Mouse (Mus musculus) midbrain, embryonic 11.5 days (tissue): ENCODE results near the gene Smpdl3b. TPM values are rescaled to one million over a fixed set of nuclear protein-coding genes. Genes with fewer than 3 reads are reported as not detected.

Experiments used
- ATAC-seq: fragments of 200-750 bp; cut with Nextera tagmentation; 2 replicates; pipeline ENCODE4 v1.8.0; 2017; ENCODE audit warnings: moderate TSS enrichment, moderate library complexity; ENCODE audit not compliant: low FRiP score
- DNase-seq: peaks from one replicate; pipeline ENCODE4 v3.0.0; 2015; ENCODE audit warnings: low spot score; ENCODE audit errors: missing footprints
- H3K27ac ChIP-seq: fragments of 300-500 bp; sonication (generic); 2 replicates; pipeline ENCODE4 v1.5.1; 2014; ENCODE audit warnings: low read depth, low read length
- H3K27me3 ChIP-seq: fragments of 300-500 bp; sonication (generic); 2 replicates; pipeline ENCODE4 v1.6.1; 2014; ENCODE audit warnings: mild to moderate bottlenecking, low read length, moderate library complexity, mixed read lengths; ENCODE audit not compliant: control insufficient read depth, insufficient read depth
- H3K36me3 ChIP-seq: fragments of 300-500 bp; sonication (generic); 2 replicates; pipeline ENCODE4 v1.6.1; 2014; ENCODE audit warnings: mild to moderate bottlenecking, low read length, moderate library complexity, mixed read lengths; ENCODE audit not compliant: control insufficient read depth, insufficient read depth
- H3K4me1 ChIP-seq: fragments of 300-500 bp; sonication (generic); 2 replicates; pipeline ENCODE4 v1.6.1; 2014; ENCODE audit warnings: low read length; ENCODE audit not compliant: control insufficient read depth, insufficient read depth
- H3K4me2 ChIP-seq: fragments of 300-500 bp; sonication (generic); 2 replicates; pipeline ENCODE4 v1.6.1; 2014; ENCODE audit warnings: mild to moderate bottlenecking, moderate library complexity
- H3K4me3 ChIP-seq: fragments of 300-500 bp; sonication (generic); 2 replicates; pipeline ENCODE4 v1.5.1; 2014; ENCODE audit warnings: low read depth, low read length
- H3K9ac ChIP-seq: fragments of 300-500 bp; sonication (generic); 2 replicates; pipeline ENCODE4 v1.6.1; 2014; ENCODE audit warnings: low read length
- H3K9me3 ChIP-seq: fragments of 300-500 bp; sonication (generic); 2 replicates; pipeline ENCODE4 v1.6.1; 2016; ENCODE audit warnings: low read length; ENCODE audit not compliant: control insufficient read depth
- WGBS: fragments of 180-500 bp; shearing (Covaris S2); extraction: QIAGEN DNeasy Blood & Tissue Kit; methylation state at CpG from one replicate; pipeline ENCODE4 v1.1.7; 2014; 5-methylcytosine and 5-hydroxymethylcytosine counted together
- polyA plus RNA-seq: library from polyadenylated mRNA; unstranded; fragments of >200 nt; fragmentation: Nextera tagmentation; extraction: Ambion mirVana; gene quantifications from 2 replicates; pipeline ENCODE4 v1.2.1, GENCODE M21; 2014

The Smpdl3b gene
- 2.1 and 2.4 TPM in 2 replicates for polyA plus RNA-seq

GRCm38 (mm10) chr4:132756974-132757373 lies at the start of gene Smpdl3b:
Gene Smpdl3b, minus strand, starts transcription at chr4:132757252.
- DNase-seq, result peak; percentile 96
- H3K36me3 ChIP-seq, result no peaks in the 10 kb centered on the region
- H3K9ac ChIP-seq, result peak within 1 kb of the TSS; percentile 61
- H3K4me3 ChIP-seq, result peak within 1 kb of the TSS; percentile 31
- WGBS, result 2% methylated on average over 22 of the region's 22 CpGs
- peak; percentile 75 for ATAC-seq
- H3K27me3 ChIP-seq, result peaks cover 7% of the 10 kb centered on the region; the same call in 1 of the 2 replicates
- H3K27ac ChIP-seq, result no peak within 1 kb of the TSS
- H3K4me1 ChIP-seq, result peaks cover 4% of the 10 kb centered on the region
- peak within 1 kb of the TSS; percentile 77 for H3K4me2 ChIP-seq
- H3K9me3 ChIP-seq, result no peaks in the 10 kb centered on the region

DNA sequence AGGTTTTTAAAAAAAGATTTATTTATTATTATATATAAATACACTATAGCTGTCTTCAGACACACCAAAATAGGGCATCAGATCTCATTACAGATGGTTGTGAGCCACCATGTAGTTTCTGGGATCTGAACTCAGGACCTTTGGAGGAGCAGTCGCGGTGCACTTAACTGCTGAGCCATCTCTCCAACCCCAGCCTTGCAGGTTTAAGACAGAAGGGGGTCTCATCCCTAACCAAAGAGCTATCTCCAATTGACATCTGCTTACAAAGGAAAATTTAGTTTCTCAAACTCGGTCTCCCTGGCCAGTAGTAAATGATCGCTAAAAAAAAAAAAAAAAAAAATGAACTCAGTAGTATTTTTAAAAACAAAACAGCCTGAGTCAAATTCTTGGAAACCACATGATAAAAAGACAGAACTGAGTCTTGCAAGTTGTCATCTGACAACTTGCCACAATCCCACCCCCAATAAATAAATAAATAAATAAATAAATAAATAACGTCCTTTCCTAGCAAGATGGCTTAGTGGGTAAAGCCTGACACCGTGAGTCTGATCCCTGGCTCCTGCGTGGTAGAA lies 49.7 kb upstream of the Smpdl3b start:
- DNase-seq (no peak), ATAC-seq (no peak)
- WGBS, result 86% methylated on average over 7 of the region's 7 CpGs
- no peaks in the 10 kb centered on the region for H3K4me1 ChIP-seq
- peaks cover 4% of the 10 kb centered on the region; the same call in 1 of the 2 replicates for H3K9me3 ChIP-seq
- no peaks in the 10 kb centered on the region for H3K27me3 ChIP-seq
- H3K9ac ChIP-seq, result no peak overlapping the region
- H3K4me3 ChIP-seq, result no peak overlapping the region
- H3K4me2 ChIP-seq, result no peak overlapping the region
- H3K36me3 ChIP-seq, result no peaks in the 10 kb centered on the region
- no peak overlapping the region for H3K27ac ChIP-seq

DNA sequence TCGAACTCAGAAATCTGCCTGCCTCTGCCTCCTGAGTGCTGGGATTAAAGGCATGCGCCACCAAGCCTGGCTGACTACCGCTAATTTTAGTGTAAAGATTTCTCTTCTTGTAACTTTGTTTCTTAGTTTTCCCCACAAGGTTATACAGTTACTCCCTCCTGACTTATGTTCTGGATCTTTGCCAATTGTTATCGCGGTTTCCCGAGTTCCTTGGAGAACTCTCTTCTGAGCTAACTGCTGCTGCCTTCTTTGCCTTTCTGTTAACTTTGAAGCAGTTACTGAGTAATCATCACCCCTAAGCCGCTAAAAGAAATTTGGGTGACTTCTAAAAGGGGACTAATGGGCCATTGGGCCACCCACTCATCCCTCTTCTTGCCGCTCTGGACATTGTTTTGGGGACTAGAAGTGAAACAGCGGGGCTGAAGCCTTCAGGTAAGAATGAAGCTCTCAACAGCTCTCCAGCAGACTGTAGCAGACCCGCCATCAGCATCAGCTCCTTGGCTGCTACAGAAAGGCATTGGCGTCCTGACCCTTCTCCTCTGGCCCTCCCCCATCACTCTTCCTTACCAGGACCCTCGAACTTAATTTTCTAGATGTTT lies 48.6 kb upstream of the Smpdl3b start:
- no peak overlapping the region for H3K4me3 ChIP-seq
- H3K36me3 ChIP-seq, result no peaks in the 10 kb centered on the region
- no peak overlapping the region for H3K9ac ChIP-seq
- no peak overlapping the region for H3K27ac ChIP-seq
- no peaks in the 10 kb centered on the region for H3K4me1 ChIP-seq
- 88% methylated on average over 12 of the region's 12 CpGs for WGBS
- ATAC-seq (no peak), DNase-seq (no peak)
- H3K9me3 ChIP-seq, result peaks cover 1% of the 10 kb centered on the region; the same call in 1 of the 2 replicates
- H3K4me2 ChIP-seq, result no peak overlapping the region
- no peaks in the 10 kb centered on the region for H3K27me3 ChIP-seq

DNA sequence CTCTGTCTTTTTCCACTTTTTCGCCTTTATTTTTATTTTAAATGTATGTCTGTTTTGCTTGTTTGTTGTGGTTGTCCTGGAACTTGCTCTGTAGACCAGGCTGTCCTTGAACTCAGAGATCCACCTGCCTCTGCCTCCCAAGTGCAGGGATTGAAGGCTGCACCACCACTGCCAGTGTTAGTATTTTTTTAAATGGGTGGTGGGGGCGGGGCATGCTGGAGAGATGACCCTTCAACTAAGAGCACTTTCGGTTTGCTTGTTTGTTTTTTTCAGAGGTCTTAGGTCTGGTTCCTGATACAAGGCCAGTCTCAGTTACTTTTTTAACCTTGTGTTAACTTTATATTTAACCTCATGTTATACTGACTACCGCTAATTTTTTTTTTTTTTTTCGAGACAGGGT lies 48.1 kb upstream of the Smpdl3b start:
- H3K36me3 ChIP-seq, result no peaks in the 10 kb centered on the region
- no peaks in the 10 kb centered on the region for H3K9me3 ChIP-seq
- no peak overlapping the region for H3K4me2 ChIP-seq
- no peak overlapping the region for H3K9ac ChIP-seq
- DNase-seq, result no peak
- no peaks in the 10 kb centered on the region for H3K27me3 ChIP-seq
- H3K4me3 ChIP-seq, result no peak overlapping the region
- no peak for ATAC-seq
- no peaks in the 10 kb centered on the region for H3K4me1 ChIP-seq
- WGBS, result 83% methylated on average over 5 of the region's 5 CpGs
- no peak overlapping the region for H3K27ac ChIP-seq

DNA sequence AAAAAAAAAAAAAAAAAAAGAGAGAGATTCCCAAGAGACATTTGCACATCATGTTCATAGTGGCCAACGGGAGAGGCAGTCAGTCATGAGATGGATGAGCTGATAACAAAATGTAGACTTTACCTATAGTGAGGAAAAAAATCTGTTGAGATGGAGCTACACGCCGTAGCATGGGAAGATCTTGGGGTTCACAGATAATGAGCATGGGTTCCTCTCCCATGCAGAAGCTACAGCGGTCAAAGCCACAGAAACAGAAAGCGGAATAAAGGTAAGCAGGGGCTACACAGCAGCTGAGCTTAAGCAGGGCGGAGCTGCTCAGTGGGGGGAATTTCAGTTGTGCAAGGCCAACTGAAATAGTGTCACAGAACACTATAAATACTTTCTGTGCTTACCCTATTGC lies 47.3 kb upstream of the Smpdl3b start:
- DNase-seq (no peak), ATAC-seq (no peak)
- no peak overlapping the region for H3K9ac ChIP-seq
- no peaks in the 10 kb centered on the region for H3K27me3 ChIP-seq
- H3K4me2 ChIP-seq, result no peak overlapping the region
- H3K9me3 ChIP-seq, result no peaks in the 10 kb centered on the region
- H3K4me1 ChIP-seq, result no peaks in the 10 kb centered on the region
- H3K36me3 ChIP-seq, result no peaks in the 10 kb centered on the region
- H3K27ac ChIP-seq, result no peak overlapping the region
- WGBS, result 89% methylated on average over 6 of the region's 6 CpGs
- no peak overlapping the region for H3K4me3 ChIP-seq

DNA sequence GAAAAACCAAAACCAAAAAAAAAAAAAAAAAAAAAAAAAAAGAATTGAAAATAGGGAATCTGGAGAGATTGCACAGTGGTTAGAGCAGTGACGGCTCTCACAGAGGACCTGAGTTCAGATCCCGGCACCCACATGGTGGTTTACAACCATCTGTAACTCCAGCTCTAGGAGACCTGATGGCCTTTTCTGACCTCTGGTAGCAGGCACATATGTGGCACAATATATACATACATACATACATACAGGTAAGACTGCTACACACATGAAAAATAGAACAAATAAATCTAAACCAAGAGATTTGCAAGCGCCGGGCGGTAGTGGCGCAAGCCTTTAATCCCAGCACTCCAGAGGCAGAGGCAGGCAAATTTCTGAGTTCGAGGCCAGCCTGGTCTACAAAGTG lies 46.8 kb upstream of the Smpdl3b start:
- DNase-seq (no peak), ATAC-seq (no peak)
- H3K36me3 ChIP-seq, result no peaks in the 10 kb centered on the region
- H3K9me3 ChIP-seq, result no peaks in the 10 kb centered on the region
- H3K27ac ChIP-seq, result no peak overlapping the region
- H3K9ac ChIP-seq, result no peak overlapping the region
- no peaks in the 10 kb centered on the region for H3K27me3 ChIP-seq
- 96% methylated on average over 7 of the region's 7 CpGs for WGBS
- no peaks in the 10 kb centered on the region for H3K4me1 ChIP-seq
- no peak overlapping the region for H3K4me2 ChIP-seq
- H3K4me3 ChIP-seq, result no peak overlapping the region

- H3K4me2 ChIP-seq, result no peak overlapping the region
- no peak overlapping the region for H3K27ac ChIP-seq
- DNase-seq (no peak), ATAC-seq (no peak)
- no peaks in the 10 kb centered on the region for H3K9me3 ChIP-seq
- no peak overlapping the region for H3K4me3 ChIP-seq
- H3K9ac ChIP-seq, result no peak overlapping the region
- 93% methylated on average over 5 of the region's 5 CpGs for WGBS
- no peaks in the 10 kb centered on the region for H3K36me3 ChIP-seq
- H3K4me1 ChIP-seq, result no peaks in the 10 kb centered on the region
- no peaks in the 10 kb centered on the region for H3K27me3 ChIP-seq
Observed at GRCm38 (mm10) chr4:132803212-132803611, 46.2 kb upstream of the Smpdl3b start.

DNA sequence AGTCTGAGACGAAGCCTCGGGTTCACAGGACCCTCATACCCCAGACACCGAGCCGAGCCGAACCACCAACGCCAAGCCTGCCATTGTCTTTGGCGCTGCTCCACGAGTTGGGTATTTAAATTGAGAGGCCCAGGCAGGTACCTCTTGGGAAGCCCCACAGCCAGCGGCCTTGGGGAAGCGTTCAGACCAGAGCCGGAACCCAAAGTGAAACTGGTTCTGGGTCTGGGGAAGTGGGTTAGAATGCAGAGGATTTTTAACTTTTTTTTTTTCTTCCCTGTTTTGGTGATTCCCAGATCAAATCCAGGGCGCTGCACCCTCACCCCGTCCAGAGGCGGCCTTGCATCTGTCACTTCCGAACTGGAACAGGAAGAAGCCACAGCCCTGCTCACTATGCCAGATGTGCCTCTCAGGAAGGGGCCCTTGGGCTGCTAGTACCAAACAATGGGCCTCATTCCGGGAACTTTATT lies 45.2 kb upstream of the Smpdl3b start:
- no peaks in the 10 kb centered on the region for H3K36me3 ChIP-seq
- WGBS, result 76% methylated on average over 16 of the region's 16 CpGs
- no peak overlapping the region for H3K4me2 ChIP-seq
- H3K27me3 ChIP-seq, result no peaks in the 10 kb centered on the region
- no peak overlapping the region for H3K4me3 ChIP-seq
- no peak overlapping the region for H3K9ac ChIP-seq
- no peak overlapping the region for H3K27ac ChIP-seq
- no peak for DNase-seq
- H3K4me1 ChIP-seq, result no peaks in the 10 kb centered on the region
- no peaks in the 10 kb centered on the region for H3K9me3 ChIP-seq
- ATAC-seq, result no peak

- H3K27ac ChIP-seq, result no peak overlapping the region
- DNase-seq (no peak), ATAC-seq (no peak)
- no peaks in the 10 kb centered on the region for H3K36me3 ChIP-seq
- H3K27me3 ChIP-seq, result no peaks in the 10 kb centered on the region
- H3K4me3 ChIP-seq, result no peak overlapping the region
- WGBS, result 90% methylated on average over 18 of the region's 18 CpGs
- H3K4me2 ChIP-seq, result no peak overlapping the region
- no peaks in the 10 kb centered on the region for H3K4me1 ChIP-seq
- no peak overlapping the region for H3K9ac ChIP-seq
- no peaks in the 10 kb centered on the region for H3K9me3 ChIP-seq
Observed at GRCm38 (mm10) chr4:132801176-132802077, 44.4 kb upstream of the Smpdl3b start.
